Mouse (Mus musculus): ENCODE data around the gene Dync1li2.

DNA sequence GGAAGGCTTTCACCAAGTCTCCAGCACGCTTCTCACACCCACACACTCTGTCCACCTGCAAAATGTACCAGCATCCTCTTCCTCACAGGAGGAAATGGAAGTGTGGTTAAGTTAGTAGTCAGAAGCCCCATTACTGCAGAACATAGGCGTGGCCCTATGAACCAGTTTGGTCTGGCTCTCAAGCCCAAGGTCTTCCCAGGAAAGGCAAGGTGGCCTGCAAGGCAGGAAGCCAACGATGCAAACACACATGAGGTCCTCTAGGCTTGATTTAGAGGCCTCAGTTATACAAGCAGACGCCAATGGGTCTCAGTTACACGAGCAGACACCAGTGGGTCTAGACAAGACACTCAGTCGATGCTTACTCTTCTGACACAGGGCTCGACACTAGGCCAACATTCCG, 3.4 kb downstream of the Dync1li2 start:
- TF ChIP-seq CTCF (IDR thresholded peaks at IDR 0.05; ENCODE audit: borderline replicate concordance, control insufficient read depth, extremely low read depth, insufficient read depth, low read length, poor library complexity) (no peak), POLR2A (IDR thresholded peaks at IDR 0.05; ENCODE audit: control insufficient read depth, extremely low read depth, insufficient read depth, low read length, poor library complexity) (no peak)
